In the genomic region with DNA sequence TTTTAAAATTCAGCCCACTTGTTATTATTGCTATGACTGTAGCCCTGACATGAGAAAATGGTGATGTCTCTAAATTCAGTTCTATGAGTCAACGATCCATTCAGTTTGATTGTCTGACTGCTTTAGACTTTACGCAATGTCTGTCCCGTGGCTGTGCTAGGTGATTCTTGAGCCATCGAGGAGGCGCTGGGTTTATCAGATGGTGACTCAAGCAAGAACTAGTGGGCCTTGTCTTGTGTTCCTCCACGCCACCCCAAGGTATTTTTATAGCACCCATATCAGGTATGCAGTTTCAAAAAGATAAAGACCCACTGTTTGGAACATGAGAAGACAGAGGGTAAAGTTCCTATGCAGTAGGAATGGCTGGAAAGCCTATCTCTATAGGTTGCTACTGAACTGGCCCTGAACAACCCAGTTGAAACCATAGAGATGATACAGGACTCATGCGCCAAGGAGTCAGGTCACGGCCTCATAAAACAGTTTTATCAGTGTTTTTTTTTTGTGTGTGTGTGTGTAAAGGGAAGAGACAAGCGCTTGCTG, we compare ENCODE assay signal across 29 mouse cellular contexts. TPM values are rescaled to one million over a fixed set of nuclear protein-coding genes. Genes with fewer than 3 reads are reported as not detected.
DNase-seq lines count a peak whose midpoint lies in the region; ATAC-seq and TF ChIP-seq lines count a peak whose summit lies in the region.
"Had no signal": no experiment of that assay in that cellular context is flagged by ENCODE, and none has a peak within 500 bp of the region (broad histone marks: within the 10 kb centered on the region; RNA-seq: fewer than 3 reads in every experiment).

No protein-coding gene starts in this region.

- H3K4me3 ChIP-seq in intestine, embryonic 14.5 days (ENCODE audit: low read depth, low read length), result no peak overlapping the region
- H3K4me3 ChIP-seq in liver, postnatal 0 days (ENCODE audit: low read depth, low read length), result no peak overlapping the region
- no peak overlapping the region for H3K4me3 ChIP-seq in layer of hippocampus, adult 2 months
- H3K4me3 ChIP-seq: embryonic facial prominence, embryonic 15.5 days; erythroblast, embryonic 14.5 days; forebrain, embryonic 15.5 days; heart, embryonic 13.5 days; hindbrain, embryonic 15.5 days had no signal

- no peak overlapping the region for H3K27ac ChIP-seq in intestine, embryonic 14.5 days (ENCODE audit: low read depth)
- H3K27ac ChIP-seq in liver, postnatal 0 days (ENCODE audit: low read depth), result no peak overlapping the region
- no peak overlapping the region for H3K27ac ChIP-seq in layer of hippocampus, adult 2 months
- H3K27ac ChIP-seq: embryonic facial prominence, embryonic 15.5 days; forebrain, embryonic 15.5 days; heart, embryonic 13.5 days; hindbrain, embryonic 15.5 days had no signal

- TF ChIP-seq EP300 in liver, postnatal 0 days (IDR thresholded peaks at IDR 0.05; ENCODE audit: low read depth), result no peak

- peak; percentile 84 for ATAC-seq in intestine, embryonic 14.5 days (replicated peaks; ENCODE audit: low FRiP score, low TSS enrichment, low read depth)
- no peak for ATAC-seq in liver, postnatal 0 days
- ATAC-seq: CD4-positive, CD25-positive, alpha-beta regulatory T cell, adult 4 months; forebrain, embryonic 15.5 days had no signal

- H3K4me2 ChIP-seq in intestine, embryonic 14.5 days (ENCODE audit: low read length), result no peak overlapping the region
- no peak overlapping the region for H3K4me2 ChIP-seq in liver, postnatal 0 days (ENCODE audit: low read depth, low read length)
- H3K4me2 ChIP-seq: embryonic facial prominence, embryonic 15.5 days; forebrain, embryonic 15.5 days; heart, embryonic 13.5 days; hindbrain, embryonic 15.5 days had no signal

- H3K9ac ChIP-seq in intestine, embryonic 14.5 days (ENCODE audit: low read length), result no peak overlapping the region
- H3K9ac ChIP-seq in liver, postnatal 0 days (replicated peaks), result no peak overlapping the region
- H3K9ac ChIP-seq: embryonic facial prominence, embryonic 15.5 days; forebrain, embryonic 15.5 days; heart, embryonic 13.5 days; hindbrain, embryonic 15.5 days had no signal

- no peaks in the 10 kb centered on the region for H3K36me3 ChIP-seq in intestine, embryonic 14.5 days (ENCODE audit: control insufficient read depth, insufficient read depth, low read length)
- H3K36me3 ChIP-seq in liver, postnatal 0 days (replicated peaks; ENCODE audit: insufficient read depth, low read length), result no peaks in the 10 kb centered on the region
- H3K36me3 ChIP-seq: embryonic facial prominence, embryonic 15.5 days; forebrain, embryonic 15.5 days; heart, embryonic 13.5 days; hindbrain, embryonic 15.5 days had no signal

- TF ChIP-seq CTCF in liver, postnatal 0 days (IDR thresholded peaks at IDR 0.05; ENCODE audit: low read depth), result no peak
- no peak for TF ChIP-seq CTCF in layer of hippocampus, adult 2 months (conservative IDR thresholded peaks at IDR 0.05)

- H3K9me3 ChIP-seq in intestine, embryonic 14.5 days (ENCODE audit: control insufficient read depth, low read length), result 0 out of 2 replicates have a peak, but pooled peaks cover 2% of the 10 kb centered on the region
- H3K9me3 ChIP-seq in liver, postnatal 0 days (ENCODE audit: low read length), result no peaks in the 10 kb centered on the region
- H3K9me3 ChIP-seq: embryonic facial prominence, embryonic 15.5 days; forebrain, embryonic 15.5 days; heart, embryonic 13.5 days; hindbrain, embryonic 15.5 days had no signal

- no peaks in the 10 kb centered on the region for H3K4me1 ChIP-seq in intestine, embryonic 14.5 days (replicated peaks; ENCODE audit: control insufficient read depth, insufficient read depth, low read length)
- peaks cover 4% of the 10 kb centered on the region; the same call in 1 of the 2 replicates for H3K4me1 ChIP-seq in liver, postnatal 0 days (ENCODE audit: insufficient read depth)
- H3K4me1 ChIP-seq: embryonic facial prominence, embryonic 15.5 days; forebrain, embryonic 15.5 days; heart, embryonic 13.5 days; hindbrain, embryonic 15.5 days had no signal

- no peaks in the 10 kb centered on the region for H3K27me3 ChIP-seq in intestine, embryonic 14.5 days (replicated peaks; ENCODE audit: control insufficient read depth, insufficient read depth, low read length)
- H3K27me3 ChIP-seq in liver, postnatal 0 days (ENCODE audit: insufficient read depth, low read length), result no peaks in the 10 kb centered on the region
- H3K27me3 ChIP-seq: embryonic facial prominence, embryonic 15.5 days; forebrain, embryonic 15.5 days; heart, embryonic 13.5 days; hindbrain, embryonic 15.5 days had no signal

- peak; percentile 0 for DNase-seq in ES-CJ7 (ENCODE audit: low read depth, low spot score)
- DNase-seq in ZHBTc4 (ENCODE audit: low read depth, low spot score), result peak; percentile 0
- no peak for DNase-seq in intestine, embryonic 14.5 days (ENCODE audit: low spot score)
- no peak for DNase-seq in lung, postnatal 25 days (ENCODE audit: low spot score)
- DNase-seq in liver, postnatal 0 days, result no peak
- DNase-seq in layer of hippocampus, adult 2 months (ENCODE audit: low spot score in 2 of 2), result no peak
- DNase-seq: adrenal gland, adult 8-10 months; B cell, adult 2 months; cerebellum, adult 8-10 months; cerebellum, postnatal 14 days; embryo, embryonic 11 days; gastrocnemius, postnatal 25 days; heart, adult 11 months; heart, postnatal 36 days had no signal

- 76% methylated on average over 9 of the region's 9 CpGs for WGBS in intestine, embryonic 14.5 days
- WGBS in liver, postnatal 0 days (ENCODE audit: insufficient replicate concordance), result 77% methylated on average over 9 of the region's 9 CpGs

RNA-seq across cellular contexts. Expression of gene Serpina1e, which starts 10.9 kb away (rescaled TPM):
- polyA plus RNA-seq in intestine, embryonic 14.5 days (2014; fragmentation: Nextera tagmentation; extraction: Ambion mirVana), result 5.3 and 9.2 TPM in 2 replicates
- 4,259 and 4,481 TPM in 2 replicates for polyA plus RNA-seq in liver, postnatal 0 days (2015; fragmentation: Nextera tagmentation; extraction: Ambion mirVana)
- not detected for total RNA-seq in layer of hippocampus, adult 2 months (2021)
- total RNA-seq: common myeloid progenitor, adult 5-6 weeks; MEL had no signal
- polyA plus RNA-seq: CD4-positive, CD25-positive, alpha-beta regulatory T cell, adult 4 months; embryonic facial prominence, embryonic 11.5 days; erythroblast, embryonic 14.5 days; forebrain, embryonic 11.5 days; forebrain, embryonic 15.5 days; frontal cortex, adult 2 months; hindbrain, embryonic 11.5 days had no signal

RNA-seq across cellular contexts. Expression of gene Serpina11, which starts 20.1 kb away (rescaled TPM):
- not detected in 2 replicates for polyA plus RNA-seq in intestine, embryonic 14.5 days (2014; fragmentation: Nextera tagmentation; extraction: Ambion mirVana)
- polyA plus RNA-seq in liver, postnatal 0 days (2015; fragmentation: Nextera tagmentation; extraction: Ambion mirVana), result 224 and 244 TPM in 2 replicates
- not detected for total RNA-seq in layer of hippocampus, adult 2 months (2021)
- total RNA-seq: adrenal gland, adult 8-10 months; adrenal gland, postnatal 36 days; common myeloid progenitor, adult 5-6 weeks; gastrocnemius, adult 18-20 months; gastrocnemius, postnatal 25 days; heart, postnatal 36 days had no signal
- polyA plus RNA-seq: CD4-positive, CD25-positive, alpha-beta regulatory T cell, adult 4 months; embryonic facial prominence, embryonic 11.5 days; embryonic facial prominence, embryonic 15.5 days; erythroblast, embryonic 14.5 days; forebrain, embryonic 11.5 days; forebrain, embryonic 15.5 days; frontal cortex, adult 2 months; heart, embryonic 13.5 days; heart, postnatal 0 days; hindbrain, embryonic 11.5 days; hindbrain, embryonic 15.5 days had no signal

RNA-seq across cellular contexts. Expression of gene Serpina9, which starts 43.9 kb away (rescaled TPM):
- polyA plus RNA-seq in intestine, embryonic 14.5 days (2014; fragmentation: Nextera tagmentation; extraction: Ambion mirVana), result 0.04 TPM in 1 of 2 replicates, not detected in the other
- 0.05 and 0.06 TPM in 2 replicates for polyA plus RNA-seq in liver, postnatal 0 days (2015; fragmentation: Nextera tagmentation; extraction: Ambion mirVana)
- total RNA-seq in layer of hippocampus, adult 2 months (2021), result not detected
- total RNA-seq: adrenal gland, adult 8-10 months; adrenal gland, postnatal 36 days; common myeloid progenitor, adult 5-6 weeks; gastrocnemius, adult 18-20 months; gastrocnemius, postnatal 25 days; heart, postnatal 36 days; MEL had no signal
- polyA plus RNA-seq: embryonic facial prominence, embryonic 11.5 days; erythroblast, embryonic 14.5 days; forebrain, embryonic 11.5 days; forebrain, embryonic 15.5 days; hindbrain, embryonic 11.5 days had no signal

Comparison
In these comparisons a context has a peak if more than half of its experiments do, and no peak if none do; other contexts are left out.
1. DNase-seq: peak in ES-CJ7 (single experiment) and ZHBTc4 (single experiment); none in intestine, embryonic 14.5 days (single experiment), lung, postnatal 25 days (single experiment), liver, postnatal 0 days (single experiment) and layer of hippocampus, adult 2 months (0 of 2).
2. RNA of gene Serpina1e, which starts 10.9 kb away (polyA plus RNA-seq): 4,259 to 4,481 TPM in liver, postnatal 0 days; 5.3 to 9.2 TPM in intestine, embryonic 14.5 days; every median in the first group is over 100 times any median in the second.
3. RNA of gene Serpina11, which starts 20.1 kb away (polyA plus RNA-seq): 224 to 244 TPM in liver, postnatal 0 days; not detected in intestine, embryonic 14.5 days; every median in the first group is over 100 times any median in the second.